Mouse (Mus musculus) kidney, adult 2 months (tissue): ENCODE results near the gene Ahcyl2.

ENCODE experiments used
- CTCF ChIP-seq: fragments of 200-500 bp; conservative IDR thresholded peaks from 2 replicates; pipeline ENCODE4 v1.5.1; 2011; ENCODE audit warnings: low read depth, mild to moderate bottlenecking, control low read depth, low read length, moderate library complexity, mixed read lengths; ENCODE audit not compliant: insufficient read depth, insufficient read length
- POLR2A ChIP-seq: fragments of 200-500 bp; IDR thresholded peaks from one replicate; pipeline ENCODE4 v1.6.1; 2011; ENCODE audit warnings: low read depth, low read length, control low read depth

- peak; percentile 83 for TF ChIP-seq CTCF
- no peak for TF ChIP-seq POLR2A
Observed at GRCm38 (mm10) chr6:29853213-29853899, 85.5 kb downstream of the Ahcyl2 start.
